Mouse (Mus musculus) cerebellum, postnatal 14 days (tissue): ENCODE data around the gene Htr1f.
"Not testable (repeated sequence)": the region's sequence is repeated elsewhere in the genome, so short reads cannot be mapped to it uniquely, and the experiment has no call there.

Experiments used
- DNase-seq, 2 experiments: peaks; one replicate each; pipeline ENCODE4 v3.0.0; 2021; ENCODE audit warnings: mixed read lengths in 2 of 2

The Htr1f gene

GRCm38 (mm10) chr16:65105184-65105931 lies at the start of gene Htr1f:
Htr1f (minus strand) TSS chr16:65105854.
- peak; percentile 14 to 22 for DNase-seq

DNA sequence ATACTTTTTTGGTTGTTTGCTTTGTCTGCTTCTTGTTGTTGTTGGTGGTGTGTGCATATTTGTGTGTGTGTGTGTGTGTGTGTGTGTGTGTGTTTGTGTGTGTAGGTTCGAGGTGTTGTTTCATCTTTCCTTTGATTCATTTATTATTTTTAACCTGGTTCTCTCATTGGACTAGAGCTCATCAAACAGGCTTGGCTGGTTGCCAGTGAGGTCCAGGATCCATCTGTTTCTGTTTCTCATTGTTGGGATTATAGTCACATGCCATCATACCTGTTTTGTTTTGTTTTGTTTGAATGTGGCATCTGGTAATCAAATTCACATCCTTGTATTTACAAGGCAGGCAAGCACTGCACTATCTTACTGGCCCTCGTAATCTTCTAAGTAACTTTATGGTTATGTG lies 34.1 kb upstream of the Htr1f start:
- peak; percentile 47 to 63 for DNase-seq

DNA sequence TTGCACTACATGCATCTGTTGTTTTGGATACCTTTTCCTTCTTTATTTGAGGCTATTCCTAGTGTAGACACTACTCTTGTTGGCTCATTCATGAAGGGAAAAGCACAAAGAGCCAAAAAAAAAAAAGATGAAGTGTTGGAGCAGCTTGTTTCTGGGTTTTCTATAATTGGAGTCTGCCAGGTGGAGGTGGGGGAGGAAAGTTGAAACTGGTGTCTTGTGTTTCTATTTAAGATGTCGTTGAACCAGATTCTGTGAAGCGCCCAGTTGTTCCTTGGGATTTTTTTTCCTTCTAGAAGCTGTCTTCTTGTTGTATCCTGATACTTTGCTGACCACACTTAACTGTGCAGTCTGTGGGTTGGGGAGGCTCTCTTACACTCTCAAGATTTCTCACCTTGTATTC lies 23.7 kb upstream of the Htr1f start:
- no peak for DNase-seq

DNA sequence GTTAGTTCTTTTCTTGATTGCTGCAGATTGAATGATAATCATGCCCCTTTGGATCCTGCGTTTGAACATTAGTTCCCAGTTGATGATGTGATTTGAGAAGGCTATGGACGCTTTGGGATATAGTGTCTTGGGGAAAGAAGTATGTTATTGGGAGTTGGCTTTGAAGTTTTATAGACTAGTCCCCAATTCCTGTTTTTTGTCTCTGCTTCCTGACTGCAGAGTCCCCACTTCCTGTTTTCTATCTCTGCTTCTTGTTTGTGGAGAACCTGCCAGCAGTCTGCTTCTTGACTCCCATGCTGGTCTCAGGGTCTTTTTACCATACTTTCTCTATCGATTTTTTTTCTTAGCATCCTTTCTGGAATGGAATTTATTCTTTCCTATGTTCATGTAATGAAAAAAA lies 22.2 kb upstream of the Htr1f start:
- DNase-seq: no peak

DNA sequence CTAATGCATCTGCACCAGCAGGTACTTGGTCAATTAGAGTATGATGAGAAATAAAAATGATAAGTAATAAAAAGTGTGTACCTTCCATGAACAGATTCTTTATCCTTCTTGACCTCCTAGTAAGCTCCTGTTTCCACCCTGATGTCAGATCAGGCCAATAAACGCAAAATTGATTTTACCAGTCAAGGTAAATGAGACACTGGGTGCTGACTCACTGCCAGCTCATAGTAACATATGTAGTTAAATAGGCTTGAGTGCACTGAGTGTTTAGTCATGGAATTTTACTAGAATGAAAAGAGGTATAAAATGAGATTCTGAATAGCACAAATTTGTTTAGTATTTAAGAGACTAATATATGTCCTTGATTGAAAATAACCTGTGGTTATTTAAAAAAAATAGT lies 6.6 kb upstream of the Htr1f start:
- no peak for DNase-seq

DNA sequence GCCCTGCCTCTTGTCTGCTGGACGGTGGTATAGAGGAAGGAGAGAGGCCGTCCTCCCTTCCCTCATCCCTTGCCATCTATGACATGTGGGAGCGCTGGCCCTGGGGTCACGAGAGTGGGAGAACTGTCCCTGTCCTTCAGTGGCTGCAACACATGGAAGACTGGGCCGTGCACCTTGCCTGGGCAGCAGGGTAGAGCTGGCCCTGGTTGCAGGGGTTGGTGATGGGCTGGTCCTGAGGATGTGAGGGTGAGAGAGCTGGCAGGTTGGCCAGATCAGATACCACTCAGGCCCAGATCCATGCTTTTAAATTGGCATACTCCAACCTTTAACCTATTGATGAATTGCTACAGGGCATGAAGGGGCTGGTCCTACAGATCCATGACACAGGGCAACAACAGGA lies 12.1 kb downstream of the Htr1f start:
- DNase-seq: no peak

DNA sequence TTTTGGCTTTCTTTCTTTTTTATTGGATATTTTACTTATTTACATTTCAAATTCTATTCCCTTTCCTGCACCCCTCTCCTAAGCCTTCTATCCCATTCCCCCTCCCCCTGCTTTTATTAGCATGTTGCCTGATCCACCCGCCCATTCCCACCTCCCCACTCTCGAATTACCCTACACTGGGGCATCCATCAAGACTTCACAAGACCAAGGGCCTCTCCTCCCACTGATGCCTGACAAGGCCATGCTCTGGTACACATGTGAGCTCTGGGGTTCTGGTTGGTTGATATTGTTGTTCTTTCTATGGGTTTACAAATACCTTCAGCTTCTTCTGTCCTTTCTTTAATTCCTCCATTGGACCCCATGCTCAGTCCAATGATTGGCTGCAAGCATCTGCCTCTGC lies 22.2 kb downstream of the Htr1f start:
- no peak for DNase-seq

- no peak for DNase-seq
Observed at GRCm38 (mm10) chr16:65069867-65070266, 35.8 kb downstream of the Htr1f start.

GRCm38 (mm10) chr16:65066264-65066663 lies 39.4 kb downstream of the Htr1f start:
- DNase-seq: no peak

DNA sequence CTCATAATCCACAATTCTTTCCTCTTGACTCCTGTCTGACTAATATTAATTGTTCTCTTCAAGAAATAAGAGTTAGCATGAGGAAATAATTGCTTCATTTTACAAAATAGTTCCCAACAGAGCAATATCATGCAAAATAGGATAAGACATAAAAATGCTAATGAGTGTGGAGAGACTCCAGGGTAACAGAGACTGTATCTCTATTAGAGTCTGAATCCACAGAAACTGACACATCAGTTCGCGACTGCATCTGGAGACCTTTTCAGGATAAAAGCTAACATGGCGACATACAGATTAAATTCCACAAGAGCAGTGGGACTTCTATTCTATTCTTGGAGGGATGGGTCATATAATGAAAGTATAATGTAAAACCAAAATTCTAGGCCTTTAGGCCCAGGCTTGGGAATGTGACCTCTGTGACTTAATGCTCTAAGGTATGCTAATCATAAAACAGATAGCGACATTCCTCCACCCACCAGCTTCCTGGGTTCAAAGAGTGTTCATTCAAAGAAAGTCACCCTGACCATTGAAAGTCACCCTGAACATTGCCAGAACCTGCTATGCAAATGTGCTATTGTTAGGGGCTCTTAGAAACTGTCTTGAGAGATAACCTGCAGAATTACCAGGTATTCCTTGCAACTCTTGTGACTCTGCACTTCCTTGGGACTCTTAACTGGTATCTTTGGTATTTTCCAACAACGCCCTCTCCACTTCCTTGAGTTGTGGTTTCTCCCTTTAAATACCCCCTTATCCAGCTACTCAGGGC lies 67.8 kb downstream of the Htr1f start:
- not testable (repeated sequence) for DNase-seq

DNA sequence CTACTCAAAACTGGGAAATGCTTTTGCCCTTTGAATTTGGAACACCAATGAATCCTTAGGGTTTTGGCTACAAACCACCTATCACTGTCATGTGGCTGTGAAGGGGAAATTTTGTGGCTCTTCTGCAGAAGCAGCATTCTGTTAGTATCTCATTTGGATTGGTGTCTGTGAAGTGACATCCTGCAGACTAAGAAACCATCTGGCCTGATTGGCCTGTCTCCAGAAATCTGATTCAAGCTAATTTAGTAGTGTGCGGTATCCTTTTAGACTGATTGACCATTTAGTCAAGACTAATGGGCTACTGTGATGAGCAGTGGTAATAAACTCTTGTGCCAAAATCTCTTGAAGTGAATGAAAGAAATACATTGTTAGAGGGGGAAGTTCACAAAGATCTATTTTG lies 76.0 kb downstream of the Htr1f start:
- DNase-seq: peak; percentile 87 to 93

DNA sequence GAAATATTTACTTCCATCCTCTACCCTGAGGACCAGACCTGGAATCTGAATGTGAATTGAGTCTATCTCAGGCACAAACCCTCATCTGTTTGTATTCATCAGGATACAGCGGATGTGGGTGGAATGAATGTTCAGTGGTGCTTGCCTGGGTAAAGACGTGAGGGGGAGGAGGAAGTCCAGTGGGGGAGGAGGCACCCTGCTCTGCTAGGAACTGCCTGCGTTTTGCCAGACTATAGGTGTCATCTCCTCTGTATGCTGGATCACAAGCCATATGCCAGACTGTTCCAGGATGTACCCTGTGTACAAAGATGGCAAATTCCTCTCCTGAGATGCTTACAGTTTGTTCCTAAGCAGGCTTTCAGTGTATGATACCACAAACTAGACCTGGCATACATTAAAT lies 83.3 kb downstream of the Htr1f start:
- DNase-seq: no peak

DNA sequence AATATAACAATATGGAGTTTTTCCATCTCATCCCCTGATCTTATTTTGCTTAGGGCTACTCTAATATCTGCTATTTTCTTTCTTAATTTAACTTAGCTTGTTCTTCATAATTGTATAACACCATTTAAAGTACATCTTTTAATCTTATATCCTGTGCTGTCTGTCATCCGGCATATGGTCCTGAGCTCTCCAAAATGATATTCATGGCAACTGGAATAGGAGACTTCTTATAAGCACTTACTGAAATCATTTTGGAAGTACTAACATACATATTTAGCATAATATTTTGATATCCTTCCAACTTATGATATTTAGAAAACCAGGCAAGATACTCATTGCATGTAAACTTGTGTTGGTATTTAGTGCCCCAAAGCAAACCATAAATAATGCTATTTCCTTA lies 86.9 kb downstream of the Htr1f start:
- no peak for DNase-seq

- DNase-seq: no peak
Observed at GRCm38 (mm10) chr16:65018134-65018533, 87.5 kb downstream of the Htr1f start.

DNA sequence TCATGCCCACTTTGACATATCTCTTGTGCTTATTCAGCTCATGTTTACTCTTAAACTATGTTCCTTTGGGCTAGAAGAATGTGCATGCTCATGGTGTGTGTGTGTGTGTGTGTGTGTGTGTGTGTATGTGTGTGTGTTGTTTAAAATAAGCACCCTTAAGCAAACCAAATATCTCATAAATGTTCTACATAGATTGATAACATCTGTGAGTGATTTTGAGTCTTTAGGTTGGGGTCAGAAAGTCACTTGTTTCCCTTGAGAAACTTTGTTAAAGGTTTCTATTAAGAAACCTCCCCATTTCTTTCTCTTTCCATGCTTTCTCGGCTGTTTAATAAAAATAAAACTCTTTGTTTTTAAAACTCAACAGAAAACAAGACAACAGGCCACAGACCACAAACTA lies 88.1 kb downstream of the Htr1f start:
- DNase-seq: no peak

- no peak for DNase-seq
Observed at GRCm38 (mm10) chr16:65015241-65015640, 90.4 kb downstream of the Htr1f start.

DNA sequence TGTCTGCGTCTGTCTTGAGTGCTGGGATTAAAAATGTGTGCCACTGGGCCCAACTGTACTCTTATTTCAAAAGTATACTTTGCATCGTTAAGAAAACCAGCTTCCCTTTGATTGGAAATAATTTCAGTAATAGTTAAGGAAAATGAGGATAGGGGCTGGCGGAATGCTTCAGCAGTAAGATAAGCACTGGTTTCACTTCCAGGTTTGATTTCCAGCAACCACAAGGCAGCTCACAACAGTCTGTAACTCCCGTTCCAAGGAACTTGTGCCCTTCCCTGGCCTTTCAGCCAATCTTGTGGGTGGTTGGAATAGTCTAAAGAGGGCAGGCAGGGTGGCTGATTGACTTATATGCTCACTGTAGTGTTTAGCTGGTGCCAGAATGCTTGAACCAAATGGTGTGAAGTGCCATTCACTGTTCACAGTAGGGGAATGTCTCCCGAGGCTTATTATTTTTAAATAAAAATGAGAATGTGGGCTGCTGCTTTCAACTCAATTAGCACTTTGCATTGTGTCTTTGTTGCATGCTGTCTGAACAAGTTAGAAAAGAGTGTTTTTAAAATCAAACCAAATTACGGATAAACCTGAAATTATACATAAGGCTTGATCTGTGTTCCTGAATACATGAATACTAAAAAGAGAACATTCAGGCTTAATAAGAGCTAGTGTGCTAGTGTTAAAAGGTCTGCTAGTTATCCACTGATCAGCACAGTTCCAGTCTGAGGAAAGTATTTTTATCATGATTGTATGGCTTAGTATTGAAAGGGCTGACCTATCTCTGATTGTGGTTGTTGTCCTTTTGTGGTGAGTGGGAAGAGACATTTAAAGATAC lies 103.4 kb downstream of the Htr1f start:
- no peak for DNase-seq

DNA sequence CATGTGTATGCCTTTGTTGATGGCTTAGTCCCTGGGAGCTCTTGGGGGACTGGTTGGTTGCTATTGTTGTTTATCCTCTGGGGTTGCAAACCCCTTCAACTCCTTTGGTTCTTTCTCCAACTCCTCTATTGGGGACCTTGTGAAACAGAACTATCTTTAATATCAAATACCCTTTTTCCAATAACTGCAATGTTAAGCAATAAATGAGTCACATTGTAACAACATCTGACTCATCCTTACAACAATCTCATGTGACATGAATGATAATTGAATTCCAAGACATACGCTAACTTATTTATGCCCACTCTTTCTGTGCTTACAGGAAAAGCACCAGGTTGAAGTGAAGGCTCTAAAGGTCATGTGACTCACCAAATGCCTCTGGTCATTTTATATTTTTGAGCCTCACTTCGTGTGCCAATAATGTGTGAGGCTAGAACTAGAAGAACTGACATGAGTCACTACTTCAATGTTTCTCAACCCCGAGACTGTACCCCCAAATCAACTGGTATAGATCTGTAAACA lies 116.3 kb downstream of the Htr1f start:
- DNase-seq: no peak

- no peak for DNase-seq
Observed at GRCm38 (mm10) chr16:64987564-64987963, 118.1 kb downstream of the Htr1f start.

- no peak for DNase-seq
Observed at GRCm38 (mm10) chr16:64987049-64987448, 118.6 kb downstream of the Htr1f start.

- DNase-seq: no peak
Observed at GRCm38 (mm10) chr16:64974636-64975035, 131.0 kb downstream of the Htr1f start.

DNA sequence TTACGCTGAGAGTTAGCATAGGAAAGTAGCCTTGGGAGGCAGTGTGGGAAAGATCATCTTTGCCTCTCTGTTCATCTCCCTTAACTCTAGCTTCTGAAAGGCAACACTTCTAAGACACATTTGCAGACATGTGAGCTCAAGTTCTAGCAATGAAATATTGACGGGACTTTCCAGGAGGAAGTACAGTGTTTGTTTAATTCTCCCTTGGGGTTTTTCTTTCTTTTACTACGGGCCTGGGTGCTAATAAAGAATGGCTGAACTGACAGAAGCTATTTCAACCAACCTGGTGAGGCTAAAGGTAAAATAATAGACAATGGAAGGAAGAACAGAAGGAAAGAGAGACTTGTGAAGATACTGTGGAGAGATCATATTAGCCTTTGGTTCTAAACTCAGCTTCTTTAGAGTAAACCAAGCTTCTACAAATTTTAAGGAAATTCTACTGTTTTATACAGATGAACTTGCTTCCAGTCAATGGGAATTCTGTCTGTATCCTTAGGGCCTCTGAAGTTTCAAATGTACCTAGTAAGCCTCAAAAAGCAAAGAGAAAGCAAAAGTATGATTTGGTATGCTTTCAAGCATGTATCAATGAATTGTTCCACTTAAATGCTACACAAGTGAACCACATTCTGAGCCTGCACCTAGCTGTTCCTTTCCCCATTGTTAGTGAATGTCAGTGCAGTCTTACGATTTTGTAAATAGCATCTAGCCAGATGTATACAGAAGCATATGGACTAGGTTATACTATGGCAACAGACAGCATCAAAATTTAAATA lies 131.9 kb downstream of the Htr1f start:
- DNase-seq: no peak
